8 mouse cellular contexts compared by ENCODE assay signal in genomic region chrX:94233936-94234531, GRCm38 (mm10). TPM values are rescaled to one million over a fixed set of nuclear protein-coding genes. Genes with fewer than 3 reads are reported as not detected.
DNase-seq lines count a peak whose midpoint lies in the region; ATAC-seq lines count a peak whose summit lies in the region.

No protein-coding gene starts in this region.

- H3K36me3 ChIP-seq in heart, embryonic 10.5 days: peaks cover 3% of the 10 kb centered on the region; the same call in 1 of the 2 replicates
- no peaks in the 10 kb centered on the region for H3K36me3 ChIP-seq in forebrain, embryonic 11.5 days (ENCODE audit: control insufficient read depth, insufficient read depth, low read length)
- no peaks in the 10 kb centered on the region for H3K36me3 ChIP-seq in liver, embryonic 13.5 days
- no peaks in the 10 kb centered on the region for H3K36me3 ChIP-seq in stomach, embryonic 15.5 days

- H3K4me2 ChIP-seq in forebrain, embryonic 11.5 days (ENCODE audit: low read depth, low read length, severe bottlenecking): peak overlapping the region; percentile 51
- H3K4me2 ChIP-seq in liver, embryonic 13.5 days: peak overlapping the region; percentile 77
- H3K4me2 ChIP-seq in stomach, embryonic 15.5 days: peak overlapping the region; percentile 53

- ATAC-seq in forebrain, embryonic 11.5 days (replicated peaks; ENCODE audit: low FRiP score): no peak
- ATAC-seq in liver, embryonic 13.5 days (ENCODE audit: low read depth): peak; percentile 67
- ATAC-seq in stomach, embryonic 15.5 days (ENCODE audit: insufficient read depth, low FRiP score, low read depth): no peak; the same call in 1 of the 2 replicates

- H3K27ac ChIP-seq in heart, embryonic 10.5 days: peak overlapping the region; percentile 92
- H3K27ac ChIP-seq in forebrain, embryonic 11.5 days (ENCODE audit: low read depth, low read length): peak overlapping the region; percentile 70
- H3K27ac ChIP-seq in liver, embryonic 13.5 days: peak overlapping the region; percentile 88
- H3K27ac ChIP-seq in stomach, embryonic 15.5 days: peak overlapping the region; percentile 84

- peaks cover 61% of the 10 kb centered on the region for H3K27me3 ChIP-seq in heart, embryonic 10.5 days (ENCODE audit: insufficient read depth, poor library complexity, severe bottlenecking)
- H3K27me3 ChIP-seq in forebrain, embryonic 11.5 days (ENCODE audit: control insufficient read depth, insufficient read depth, low read length): peaks cover 36% of the 10 kb centered on the region
- H3K27me3 ChIP-seq in liver, embryonic 13.5 days: peaks cover 28% of the 10 kb centered on the region
- no peaks in the 10 kb centered on the region; the same call in 1 of the 2 replicates for H3K27me3 ChIP-seq in stomach, embryonic 15.5 days (replicated peaks)

- no peaks in the 10 kb centered on the region for H3K9me3 ChIP-seq in heart, embryonic 10.5 days
- H3K9me3 ChIP-seq in forebrain, embryonic 11.5 days (ENCODE audit: control insufficient read depth, low read length): no peaks in the 10 kb centered on the region
- no peaks in the 10 kb centered on the region for H3K9me3 ChIP-seq in liver, embryonic 13.5 days (replicated peaks)
- no peaks in the 10 kb centered on the region for H3K9me3 ChIP-seq in stomach, embryonic 15.5 days

- DNase-seq in heart, embryonic 10.5 days (ENCODE audit: low spot score): no peak
- DNase-seq in heart, postnatal 36 days: no peak
- peak; percentile 50 for DNase-seq in CD4-positive helper T cell, adult 2 months (ENCODE audit: low read depth, low spot score)
- no peak for DNase-seq in forebrain, embryonic 11.5 days (ENCODE audit: low spot score)
- no peak for DNase-seq in liver, embryonic 13.5 days
- no peak for DNase-seq in urinary bladder, postnatal 36 days (ENCODE audit: low spot score in 2 of 2)
- DNase-seq in cerebellum, postnatal 10 days: no peak

- H3K9ac ChIP-seq in forebrain, embryonic 11.5 days (ENCODE audit: low read length): peak overlapping the region; percentile 68
- H3K9ac ChIP-seq in liver, embryonic 13.5 days: peak overlapping the region; percentile 81
- H3K9ac ChIP-seq in stomach, embryonic 15.5 days: peak overlapping the region; percentile 19; the same call in 1 of the 2 replicates

- WGBS in heart, embryonic 10.5 days: 13% methylated on average over 25 of the region's 25 CpGs
- 11% methylated on average over 25 of the region's 25 CpGs for WGBS in forebrain, embryonic 11.5 days
- 7% methylated on average over 25 of the region's 25 CpGs for WGBS in liver, embryonic 13.5 days (ENCODE audit: insufficient replicate concordance)
- 12% methylated on average over 23 of the region's 25 CpGs for WGBS in stomach, embryonic 15.5 days

- peak overlapping the region; percentile 69 for H3K4me3 ChIP-seq in heart, embryonic 10.5 days
- peak overlapping the region; percentile 54 for H3K4me3 ChIP-seq in forebrain, embryonic 11.5 days (ENCODE audit: low read depth, low read length)
- H3K4me3 ChIP-seq in liver, embryonic 13.5 days (replicated peaks): peak overlapping the region; percentile 74
- peak overlapping the region; percentile 62 for H3K4me3 ChIP-seq in stomach, embryonic 15.5 days (replicated peaks)

- no peaks in the 10 kb centered on the region for H3K4me1 ChIP-seq in heart, embryonic 10.5 days
- H3K4me1 ChIP-seq in forebrain, embryonic 11.5 days (replicated peaks; ENCODE audit: control insufficient read depth, insufficient read depth, low read length): no peaks in the 10 kb centered on the region
- H3K4me1 ChIP-seq in liver, embryonic 13.5 days (replicated peaks): peaks cover 11% of the 10 kb centered on the region; the same call in 1 of the 2 replicates
- no peaks in the 10 kb centered on the region for H3K4me1 ChIP-seq in stomach, embryonic 15.5 days

- intact Hi-C loops in heart, postnatal 36 days (cut with DNase I): loop anchor here (2.0 kb wide), 1 partner anchor 21 kb away; the partner anchor contains the start of gene Eif2s3x

RNA-seq across cellular contexts. Expression of gene Klhl15, which starts 0.4 kb away (rescaled TPM):
- polyA plus RNA-seq in heart, embryonic 10.5 days (2016; fragmentation: Nextera tagmentation; extraction: Ambion mirVana): 4.6 and 4.9 TPM in 2 replicates
- 10 to 100 TPM in 1 of 2 experiments, 1 to 10 TPM in 1; 8.6 to 10.8 TPM for total RNA-seq in heart, postnatal 36 days (2021)
- polyA plus RNA-seq in forebrain, embryonic 11.5 days (2014; fragmentation: Nextera tagmentation; extraction: Ambion mirVana): 11.2 and 11.6 TPM in 2 replicates
- polyA plus RNA-seq in liver, embryonic 13.5 days (2015; fragmentation: Nextera tagmentation; extraction: Ambion mirVana): 3.8 and 4.8 TPM in 2 replicates
- 8.7 and 9.6 TPM in 2 replicates for polyA plus RNA-seq in stomach, embryonic 15.5 days (2015; fragmentation: Nextera tagmentation; extraction: Ambion mirVana)

RNA-seq across cellular contexts. Expression of gene Eif2s3x, which starts 21.4 kb away (rescaled TPM):
- 69.5 and 75.3 TPM in 2 replicates for polyA plus RNA-seq in heart, embryonic 10.5 days (2016; fragmentation: Nextera tagmentation; extraction: Ambion mirVana)
- 100 to 1,000 TPM; 100 to 154 TPM for total RNA-seq in heart, postnatal 36 days (2021)
- 127 and 132 TPM in 2 replicates for polyA plus RNA-seq in forebrain, embryonic 11.5 days (2014; fragmentation: Nextera tagmentation; extraction: Ambion mirVana)
- 52.6 and 71.1 TPM in 2 replicates for polyA plus RNA-seq in liver, embryonic 13.5 days (2015; fragmentation: Nextera tagmentation; extraction: Ambion mirVana)
- polyA plus RNA-seq in stomach, embryonic 15.5 days (2015; fragmentation: Nextera tagmentation; extraction: Ambion mirVana): 64.7 and 75.5 TPM in 2 replicates

Comparison
In these comparisons a context has a peak if more than half of its experiments do, and no peak if none do; other contexts are left out.
1. H3K9ac ChIP-seq: peak in every context shown above with its lines; median percentile 81 in liver, embryonic 13.5 days; 68 in forebrain, embryonic 11.5 days; 19 in stomach, embryonic 15.5 days.